Mouse (Mus musculus) testis, adult 2 months (tissue): ENCODE data around the gene Vmn1r158. TPM values are rescaled to one million over a fixed set of nuclear protein-coding genes. Genes with fewer than 3 reads are reported as not detected.
"Not testable (repeated sequence)": the region's sequence is repeated elsewhere in the genome, so short reads cannot be mapped to it uniquely, and the experiment has no call there.

ENCODE experiments used
- H3K27ac ChIP-seq: fragments of 200-500 bp; 2 replicates; pipeline ENCODE4 v1.5.1; 2012; ENCODE audit warnings: low read depth, low read length; ENCODE audit not compliant: control insufficient read depth, insufficient read depth
- H3K27me3 ChIP-seq: fragments of 200-500 bp; 2 replicates; pipeline ENCODE4 v1.6.1; 2012; ENCODE audit warnings: mild to moderate bottlenecking, low read length, moderate library complexity; ENCODE audit not compliant: control insufficient read depth, insufficient read depth
- H3K36me3 ChIP-seq: fragments of 200-500 bp; 2 replicates; pipeline ENCODE4 v1.6.1; 2012; ENCODE audit warnings: mild to moderate bottlenecking, low read length; ENCODE audit not compliant: control insufficient read depth, insufficient read depth
- H3K4me1 ChIP-seq: fragments of 200-500 bp; 2 replicates; pipeline ENCODE4 v1.6.1; 2012; ENCODE audit warnings: low read length; ENCODE audit not compliant: control insufficient read depth, insufficient read depth
- H3K4me3 ChIP-seq: fragments of 200-500 bp; 2 replicates; pipeline ENCODE4 v1.5.1; 2012; ENCODE audit warnings: low read depth, mild to moderate bottlenecking, low read length, moderate library complexity, mixed read lengths; ENCODE audit not compliant: control insufficient read depth
- polyA plus RNA-seq: library from polyadenylated mRNA; depleted of rRNA; stranded (reverse); fragments of >200 nt; gene quantifications from 2 replicates; pipeline ENCODE4 v1.2.3, GENCODE M21; 2012; rRNA removed

Gene Vmn1r158
- not detected in 2 replicates for polyA plus RNA-seq

DNA sequence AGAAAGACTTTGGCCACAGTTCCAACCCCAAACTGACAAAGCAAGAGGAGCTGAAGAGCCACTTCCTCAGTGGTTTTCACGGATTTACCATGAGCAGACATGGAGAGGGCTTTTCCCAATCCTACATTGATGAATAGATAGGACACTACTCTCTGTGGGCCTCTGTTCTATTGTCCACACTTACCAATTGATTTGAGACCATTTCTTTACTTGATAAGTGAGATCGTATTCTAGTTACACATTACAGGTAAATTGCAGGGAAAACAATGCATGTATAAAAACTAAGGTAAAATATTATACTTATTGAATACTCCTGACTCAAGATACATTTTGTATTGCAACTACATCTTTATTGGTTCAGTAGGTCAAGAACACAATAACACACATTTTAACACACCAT is at the start of gene Vmn1r158:
Gene Vmn1r158 (minus strand): TSS at position 101 of the 400 bp plus-strand sequence.
- not testable (repeated sequence) for H3K27ac ChIP-seq, H3K27me3 ChIP-seq, H3K4me3 ChIP-seq, H3K4me1 ChIP-seq, H3K36me3 ChIP-seq

DNA sequence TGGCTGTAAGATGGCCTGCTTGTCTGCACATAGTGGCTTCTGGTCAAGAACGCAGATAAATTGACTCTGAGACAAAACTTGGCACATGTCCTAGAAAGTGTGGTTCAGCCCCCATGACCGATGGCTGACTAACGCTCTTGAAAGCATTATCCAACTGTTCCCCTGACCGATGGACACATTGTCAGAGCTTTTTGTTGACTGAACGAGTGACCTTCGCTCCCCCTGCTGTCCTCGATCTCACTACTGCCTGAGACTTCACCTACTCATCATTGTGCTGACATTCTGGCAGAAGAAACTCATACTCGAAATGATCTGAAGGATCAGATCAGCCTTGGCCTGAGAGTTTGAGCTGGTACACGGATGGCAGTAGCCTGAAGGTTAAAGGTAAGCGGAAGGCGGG is 14.6 kb downstream of the Vmn1r158 start:
- not testable (repeated sequence) for H3K27me3 ChIP-seq, H3K4me1 ChIP-seq, H3K36me3 ChIP-seq, H3K27ac ChIP-seq, H3K4me3 ChIP-seq

DNA sequence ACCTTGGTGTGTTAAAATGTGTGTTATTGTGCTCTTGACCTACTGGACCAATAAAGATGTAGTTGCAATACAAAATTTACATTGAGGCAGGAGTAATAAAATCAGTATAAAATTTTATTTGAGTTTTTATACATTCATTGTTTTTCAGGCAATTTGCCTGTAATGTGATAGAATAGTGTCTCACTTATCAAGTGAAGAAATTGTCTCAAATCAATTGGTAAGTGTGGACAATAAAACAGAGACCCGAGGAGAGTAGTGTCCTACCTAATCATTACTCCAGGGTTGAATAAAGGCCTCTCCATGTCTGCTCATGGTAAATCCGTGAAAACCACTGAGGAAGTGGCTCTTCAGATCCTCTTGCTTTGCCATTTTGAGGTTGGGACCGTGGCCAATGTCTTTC is 29.2 kb downstream of the Vmn1r158 start, which contains the start of gene Vmn1r157:
Gene Vmn1r157 (plus strand): TSS at position 301 of the 400 bp plus-strand sequence.
- H3K4me3 ChIP-seq, H3K27ac ChIP-seq, H3K36me3 ChIP-seq, H3K4me1 ChIP-seq, H3K27me3 ChIP-seq: not testable (repeated sequence)

Other genes with a start within 250 kb of the Vmn1r158 start
- not detected in 2 replicates for gene Gm4201, start 225.4 kb downstream of the Vmn1r158 start, polyA plus RNA-seq
- 0.48 and 0.54 TPM in 2 replicates for gene Gm4565, start 202.7 kb downstream of the Vmn1r158 start, polyA plus RNA-seq
- not detected in 2 replicates for gene Vmn1r155, start 132.8 kb downstream of the Vmn1r158 start, polyA plus RNA-seq
- not detected in 2 replicates for gene Gm8693, start 98.5 kb downstream of the Vmn1r158 start, polyA plus RNA-seq
- gene Gm4567, start 71.1 kb downstream of the Vmn1r158 start, polyA plus RNA-seq = not detected in 2 replicates
- gene Vmn1r157, start 29.1 kb downstream of the Vmn1r158 start, polyA plus RNA-seq = not detected in 2 replicates
- gene Vmn1r159, start 52.8 kb upstream of the Vmn1r158 start, polyA plus RNA-seq = not detected in 2 replicates
- gene Vmn1r160, start 80.4 kb upstream of the Vmn1r158 start, polyA plus RNA-seq = not detected in 2 replicates
- not detected in 2 replicates for gene Gm4214, start 193.9 kb upstream of the Vmn1r158 start, polyA plus RNA-seq
- gene Gm4216, start 229.1 kb upstream of the Vmn1r158 start, polyA plus RNA-seq = not detected in 2 replicates